Mouse (Mus musculus) ovary, adult 10 weeks (tissue): Measurements from ENCODE around the gene Ahcyl2. TPM values are rescaled to one million over a fixed set of nuclear protein-coding genes. Genes with fewer than 3 reads are reported as not detected.

Experiments
- polyA plus RNA-seq: library from polyadenylated mRNA; stranded (reverse); fragments of 350-450 nt; fragmentation: Illumina TruSeq; extraction: RNeasy Lipid Tissue Mini Kit (QIAGEN cat#74804); gene quantifications from one replicate; pipeline ENCODE4 v1.2.3, GENCODE M21; 2014

Gene Ahcyl2
- polyA plus RNA-seq: 58.6 TPM

GRCm38 (mm10) chr6:29767813-29768660 lies at the start of gene Ahcyl2:
Gene Ahcyl2 (plus strand): TSS chr6:29768011.

GRCm38 (mm10) chr6:29735336-29735688 lies 32.5 kb upstream of the Ahcyl2 start, which contains the start of gene Smo:
Gene Smo (plus strand): TSS chr6:29735503.

GRCm38 (mm10) chr6:29916530-29917382 lies 148.9 kb downstream of the Ahcyl2 start, which contains the start of gene Strip2:
Gene Strip2 (plus strand): TSS chr6:29917012.

Other genes with a start within 250 kb of the Ahcyl2 start
- 1.6 TPM for gene Irf5, start 241.4 kb upstream of the Ahcyl2 start, polyA plus RNA-seq
- 79.3 TPM for gene Tnpo3, start 158.1 kb upstream of the Ahcyl2 start, polyA plus RNA-seq
- 0.31 TPM for gene Tspan33, start 73.8 kb upstream of the Ahcyl2 start, polyA plus RNA-seq
- 30.5 TPM for gene Smo, start 32.5 kb upstream of the Ahcyl2 start, polyA plus RNA-seq
- gene Strip2, start 149.0 kb downstream of the Ahcyl2 start, polyA plus RNA-seq: 7.2 TPM